Mouse (Mus musculus): ENCODE data around the gene Ets2. TPM values are rescaled to one million over a fixed set of nuclear protein-coding genes. Genes with fewer than 3 reads are reported as not detected.
"Not testable (repeated sequence)": the region's sequence is repeated elsewhere in the genome, so short reads cannot be mapped to it uniquely, and the experiment has no call there.

The Ets2 gene
- polyA plus RNA-seq, 1 experiment: 31.8 TPM

DNA sequence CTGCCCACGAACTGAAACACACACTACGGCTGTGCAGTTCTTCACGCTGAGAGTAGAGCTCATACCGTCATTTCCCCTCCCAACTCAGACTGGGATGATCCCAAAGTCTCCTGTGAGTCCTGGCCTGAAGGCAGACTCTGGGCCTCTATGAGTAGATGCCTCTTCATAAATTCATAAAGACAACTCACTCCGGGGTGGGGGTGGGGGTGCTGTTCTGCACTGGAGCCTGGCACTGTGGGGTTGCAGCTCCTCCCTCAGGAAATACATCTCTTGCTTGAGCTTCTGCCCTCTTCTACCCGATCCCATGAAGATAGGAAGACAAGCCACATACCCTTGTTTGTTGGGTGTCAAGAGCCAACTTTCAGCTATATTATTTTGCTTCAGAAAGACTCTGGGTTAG, 59.9 kb downstream of the Ets2 start:
- H3K27me3 ChIP-seq (ENCODE audit: control insufficient read depth, insufficient read depth, low read length): no peaks in the 10 kb centered on the region
- H3K36me3 ChIP-seq (ENCODE audit: control insufficient read depth, insufficient read depth, low read length): no peaks in the 10 kb centered on the region
- no peak overlapping the region for H3K27ac ChIP-seq (ENCODE audit: insufficient read depth, low read length)
- no peak for DNase-seq (ENCODE audit: low read depth in 1 of 2, low spot score in 2 of 2)
- TF ChIP-seq POLR2A (IDR thresholded peaks at IDR 0.05; ENCODE audit: low read depth, low read length) (no peak), CTCF (IDR thresholded peaks at IDR 0.05; ENCODE audit: extremely low read depth, insufficient read depth, insufficient read length, insufficient replicate concordance) (peak; percentile 10; the same call in 1 of the 2 replicates)
- H3K4me1 ChIP-seq (ENCODE audit: control insufficient read depth, insufficient read depth, insufficient read length): no peaks in the 10 kb centered on the region; the same call in 1 of the 2 replicates
- 62% methylated on average over 6 of the region's 6 CpGs for WGBS
- no peak overlapping the region for H3K4me3 ChIP-seq (ENCODE audit: extremely low read depth, insufficient read depth, insufficient read length)

DNA sequence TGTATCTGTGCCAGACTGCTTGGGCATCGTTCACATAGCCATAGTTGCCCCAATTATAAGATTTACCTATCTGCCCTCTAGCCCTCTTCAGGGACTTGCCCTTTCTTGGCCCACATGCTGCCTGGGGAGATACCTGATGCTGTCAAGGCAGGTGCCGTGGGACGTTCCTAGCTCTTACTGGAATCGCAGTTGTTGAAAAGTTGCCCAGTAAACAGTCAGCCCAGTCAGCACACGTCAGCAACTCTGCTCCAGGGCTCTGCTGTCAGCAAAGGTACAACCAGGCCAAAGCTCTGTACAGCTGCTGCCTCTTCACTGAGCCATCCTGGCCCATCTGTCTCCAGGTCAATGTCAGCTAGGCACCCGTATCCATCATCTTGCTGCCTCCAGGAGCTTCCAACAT, 61.3 kb downstream of the Ets2 start:
- H3K27me3 ChIP-seq (ENCODE audit: control insufficient read depth, insufficient read depth, low read length): no peaks in the 10 kb centered on the region
- H3K36me3 ChIP-seq (ENCODE audit: control insufficient read depth, insufficient read depth, low read length): no peaks in the 10 kb centered on the region
- no peak overlapping the region for H3K27ac ChIP-seq (ENCODE audit: insufficient read depth, low read length)
- no peak overlapping the region for H3K4me3 ChIP-seq (ENCODE audit: extremely low read depth, insufficient read depth, insufficient read length)
- 88% methylated on average over 6 of the region's 6 CpGs for WGBS
- DNase-seq (ENCODE audit: low read depth in 1 of 2, low spot score in 2 of 2): no peak
- TF ChIP-seq POLR2A (IDR thresholded peaks at IDR 0.05; ENCODE audit: low read depth, low read length): no peak
- no peak for TF ChIP-seq CTCF (IDR thresholded peaks at IDR 0.05; ENCODE audit: extremely low read depth, insufficient read depth, insufficient read length, insufficient replicate concordance)
- H3K4me1 ChIP-seq (ENCODE audit: control insufficient read depth, insufficient read depth, insufficient read length): no peaks in the 10 kb centered on the region; the same call in 1 of the 2 replicates

DNA sequence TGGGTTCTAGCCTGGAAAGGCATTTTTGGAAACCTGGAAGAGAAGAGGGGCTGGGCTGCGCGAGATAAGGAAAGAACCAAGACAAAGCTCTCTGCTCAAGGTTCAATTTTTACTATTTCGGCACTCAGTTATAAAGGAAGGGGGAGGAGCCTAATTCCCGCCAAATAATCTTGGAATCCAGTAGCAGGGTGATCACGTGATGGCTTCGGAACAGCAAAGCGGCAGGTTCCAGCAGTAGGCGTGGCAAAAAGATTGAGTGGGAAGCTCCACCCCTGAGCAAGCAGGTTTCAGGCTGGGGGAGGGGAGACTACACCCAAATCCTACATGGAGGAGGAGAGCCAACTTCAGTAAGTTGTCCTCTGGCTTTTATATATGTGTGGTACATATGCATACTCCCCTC, 62.2 kb downstream of the Ets2 start:
- not testable (repeated sequence) for H3K27me3 ChIP-seq (ENCODE audit: control insufficient read depth, insufficient read depth, low read length); H3K4me1 ChIP-seq (ENCODE audit: control insufficient read depth, insufficient read depth, insufficient read length); H3K4me3 ChIP-seq (ENCODE audit: extremely low read depth, insufficient read depth, insufficient read length); DNase-seq (ENCODE audit: low read depth in 1 of 2, low spot score in 2 of 2); H3K27ac ChIP-seq (ENCODE audit: insufficient read depth, low read length); H3K36me3 ChIP-seq (ENCODE audit: control insufficient read depth, insufficient read depth, low read length)
- WGBS: 75% methylated on average over 8 of the region's 8 CpGs

DNA sequence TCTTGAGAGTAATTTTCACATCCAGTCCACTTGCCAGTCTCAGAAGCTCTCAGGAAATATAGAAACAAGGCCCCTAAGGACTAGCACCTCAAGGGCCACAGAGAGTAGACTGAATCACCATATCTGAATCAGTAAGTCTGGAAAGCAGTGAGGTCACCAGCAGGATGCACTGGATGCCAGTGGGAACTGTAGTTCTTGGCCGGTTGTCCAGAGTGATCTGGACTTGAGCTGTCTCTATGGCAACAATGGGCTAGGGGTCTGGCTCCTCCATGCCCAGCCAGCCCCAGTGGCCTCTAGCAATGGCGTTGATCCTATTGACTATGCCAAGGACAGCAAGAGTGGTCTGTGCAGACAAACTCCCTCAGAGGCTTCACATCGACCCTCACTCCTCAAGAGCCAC, 64.3 kb downstream of the Ets2 start:
- TF ChIP-seq CTCF (IDR thresholded peaks at IDR 0.05; ENCODE audit: extremely low read depth, insufficient read depth, insufficient read length, insufficient replicate concordance) (no peak), POLR2A (IDR thresholded peaks at IDR 0.05; ENCODE audit: low read depth, low read length) (no peak)
- no peaks in the 10 kb centered on the region for H3K27me3 ChIP-seq (ENCODE audit: control insufficient read depth, insufficient read depth, low read length)
- no peak overlapping the region for H3K27ac ChIP-seq (ENCODE audit: insufficient read depth, low read length)
- H3K4me1 ChIP-seq (ENCODE audit: control insufficient read depth, insufficient read depth, insufficient read length): peaks cover 9% of the 10 kb centered on the region; the same call in 1 of the 2 replicates
- H3K36me3 ChIP-seq (ENCODE audit: control insufficient read depth, insufficient read depth, low read length): no peaks in the 10 kb centered on the region
- H3K4me3 ChIP-seq (ENCODE audit: extremely low read depth, insufficient read depth, insufficient read length): no peak overlapping the region
- no peak for DNase-seq (ENCODE audit: low read depth in 1 of 2, low spot score in 2 of 2)
- WGBS: 89% methylated on average over 3 of the region's 3 CpGs

DNA sequence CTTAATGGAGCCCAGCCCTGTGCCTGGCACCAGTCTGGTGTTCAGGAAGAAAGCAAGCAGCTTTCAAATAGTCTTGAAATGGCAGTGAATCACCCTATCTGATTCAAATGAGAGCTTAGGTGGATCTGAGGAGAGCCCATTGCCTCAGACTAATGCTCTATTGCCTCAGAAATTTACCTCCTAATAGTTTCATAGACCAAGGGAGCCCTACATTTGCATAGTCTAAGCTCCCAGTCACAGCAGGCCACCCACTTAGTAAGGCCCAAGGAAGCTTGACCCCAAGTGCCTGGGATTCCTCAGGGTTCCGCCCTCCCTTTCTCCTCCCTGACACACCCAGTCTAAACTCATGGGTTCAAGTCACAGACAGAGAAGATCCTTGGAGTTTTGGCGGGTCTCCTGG, 65.4 kb downstream of the Ets2 start:
- no peak overlapping the region for H3K27ac ChIP-seq (ENCODE audit: insufficient read depth, low read length)
- H3K36me3 ChIP-seq (ENCODE audit: control insufficient read depth, insufficient read depth, low read length): no peaks in the 10 kb centered on the region
- DNase-seq (ENCODE audit: low read depth in 1 of 2, low spot score in 2 of 2): no peak
- no peak for TF ChIP-seq CTCF (IDR thresholded peaks at IDR 0.05; ENCODE audit: extremely low read depth, insufficient read depth, insufficient read length, insufficient replicate concordance)
- no peak for TF ChIP-seq POLR2A (IDR thresholded peaks at IDR 0.05; ENCODE audit: low read depth, low read length)
- no peaks in the 10 kb centered on the region for H3K27me3 ChIP-seq (ENCODE audit: control insufficient read depth, insufficient read depth, low read length)
- no peak overlapping the region for H3K4me3 ChIP-seq (ENCODE audit: extremely low read depth, insufficient read depth, insufficient read length)
- peaks cover 9% of the 10 kb centered on the region; the same call in 1 of the 2 replicates for H3K4me1 ChIP-seq (ENCODE audit: control insufficient read depth, insufficient read depth, insufficient read length)
- WGBS: 89% methylated on average over 2 of the region's 2 CpGs

DNA sequence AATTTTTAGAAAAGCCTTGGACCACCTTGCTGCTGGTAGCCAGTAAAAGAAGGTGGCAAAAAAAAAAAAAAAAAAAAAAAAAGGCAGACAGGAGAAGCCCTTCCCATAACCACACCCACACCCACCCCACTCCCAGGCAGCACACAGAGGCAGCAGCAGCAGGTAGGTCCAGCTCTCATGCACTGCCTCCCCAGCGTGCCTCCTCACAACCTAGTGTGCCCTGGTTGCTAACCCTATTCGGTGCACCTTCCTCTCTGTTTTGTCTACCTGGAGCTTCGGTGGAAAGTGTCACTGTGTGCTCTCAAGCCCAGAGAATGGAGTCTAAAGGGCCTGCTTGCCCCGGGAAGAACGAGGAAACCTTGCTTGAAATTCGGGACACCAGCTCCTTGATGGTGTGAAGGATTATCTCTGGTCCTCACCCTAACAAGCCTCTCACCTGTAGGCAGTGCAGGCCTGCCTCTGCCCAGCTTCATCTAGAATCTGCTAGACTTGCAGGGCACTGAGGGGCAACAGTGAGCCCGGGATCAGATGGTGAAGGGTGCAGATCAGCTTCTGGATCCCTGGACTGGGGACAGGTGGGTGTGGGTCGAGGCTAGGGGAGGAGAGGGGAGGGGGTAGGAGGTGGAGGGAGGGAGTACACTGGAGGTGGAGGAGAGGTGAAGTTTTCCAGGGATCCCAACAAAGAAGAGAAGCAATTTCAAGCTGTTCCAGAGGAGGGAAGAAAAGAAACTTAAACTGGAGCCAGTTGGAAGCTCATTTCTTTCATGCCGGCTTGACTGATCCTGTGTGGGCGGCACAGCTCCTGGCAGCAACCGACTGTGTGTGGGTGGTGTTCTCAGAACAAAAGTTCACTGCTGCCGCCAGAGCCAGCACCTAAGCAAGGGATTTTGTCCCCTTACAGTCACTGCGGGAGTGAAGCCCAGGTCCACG, 67.5 kb downstream of the Ets2 start:
- H3K4me3 ChIP-seq (ENCODE audit: extremely low read depth, insufficient read depth, insufficient read length): no peak overlapping the region
- no peak for DNase-seq (ENCODE audit: low read depth in 1 of 2, low spot score in 2 of 2)
- H3K27me3 ChIP-seq (ENCODE audit: control insufficient read depth, insufficient read depth, low read length): no peaks in the 10 kb centered on the region
- no peak overlapping the region for H3K27ac ChIP-seq (ENCODE audit: insufficient read depth, low read length)
- no peaks in the 10 kb centered on the region for H3K36me3 ChIP-seq (ENCODE audit: control insufficient read depth, insufficient read depth, low read length)
- H3K4me1 ChIP-seq (ENCODE audit: control insufficient read depth, insufficient read depth, insufficient read length): peaks cover 9% of the 10 kb centered on the region; the same call in 1 of the 2 replicates
- 58% methylated on average over 14 of the region's 14 CpGs for WGBS
- TF ChIP-seq POLR2A (IDR thresholded peaks at IDR 0.05; ENCODE audit: low read depth, low read length) (no peak), CTCF (IDR thresholded peaks at IDR 0.05; ENCODE audit: extremely low read depth, insufficient read depth, insufficient read length, insufficient replicate concordance) (no peak)

DNA sequence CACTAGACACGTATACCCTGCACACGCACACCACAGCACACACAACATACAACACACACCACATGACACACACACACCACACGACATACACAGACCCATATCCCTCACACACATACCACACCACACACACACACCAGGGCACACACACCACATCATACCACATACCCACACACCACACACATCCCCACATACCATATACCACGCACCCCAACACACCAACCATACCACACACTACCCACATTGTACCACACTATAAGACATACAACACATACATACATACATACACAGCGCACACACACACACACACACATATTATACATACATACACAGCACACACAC, 68.1 kb downstream of the Ets2 start:
- H3K36me3 ChIP-seq (ENCODE audit: control insufficient read depth, insufficient read depth, low read length): no peaks in the 10 kb centered on the region
- WGBS: 83% methylated on average over 5 of the region's 5 CpGs
- DNase-seq (ENCODE audit: low read depth in 1 of 2, low spot score in 2 of 2): no peak
- no peaks in the 10 kb centered on the region for H3K27me3 ChIP-seq (ENCODE audit: control insufficient read depth, insufficient read depth, low read length)
- H3K4me3 ChIP-seq (ENCODE audit: extremely low read depth, insufficient read depth, insufficient read length): no peak overlapping the region
- TF ChIP-seq POLR2A (IDR thresholded peaks at IDR 0.05; ENCODE audit: low read depth, low read length) (no peak), CTCF (IDR thresholded peaks at IDR 0.05; ENCODE audit: extremely low read depth, insufficient read depth, insufficient read length, insufficient replicate concordance) (no peak)
- H3K4me1 ChIP-seq (ENCODE audit: control insufficient read depth, insufficient read depth, insufficient read length): peaks cover 9% of the 10 kb centered on the region; the same call in 1 of the 2 replicates
- no peak overlapping the region for H3K27ac ChIP-seq (ENCODE audit: insufficient read depth, low read length)

All from spleen, adult 2 months (tissue).